Mouse (Mus musculus) CH12.LX (cell line): ENCODE data around the gene B3gnt3. TPM values are rescaled to one million over a fixed set of nuclear protein-coding genes. Genes with fewer than 3 reads are reported as not detected.

Source experiments
- DNase-seq: peaks from one replicate; pipeline ENCODE4 v3.0.0-alpha.2; 2013; ENCODE audit errors: extremely low read depth
- H3K27ac ChIP-seq: 2 replicates; pipeline ENCODE4 v1.5.1; 2012; ENCODE audit warnings: low read depth, mild to moderate bottlenecking, control low read depth, moderate library complexity; ENCODE audit not compliant: insufficient read depth
- H3K27me3 ChIP-seq: replicated peaks from 2 replicates; pipeline ENCODE3; 2012; ENCODE audit warnings: inconsistent platforms
- H3K36me3 ChIP-seq, 2 experiments: replicated peaks in 1 of 2; 2 replicates each; pipeline versions ENCODE3 to v1.6.1; 2012; ENCODE audit warnings: inconsistent platforms in 1 of 2, low read length in 1 of 2, mild to moderate bottlenecking in 1 of 2, mixed read lengths in 1 of 2, moderate library complexity in 1 of 2; ENCODE audit not compliant: control insufficient read depth in 1 of 2, insufficient read depth in 1 of 2
- H3K4me1 ChIP-seq, 2 experiments: 2 replicates each; pipeline ENCODE4 v1.6.1; 2012; ENCODE audit warnings: inconsistent platforms in 1 of 2, moderate library complexity in 1 of 2; ENCODE audit not compliant: insufficient read depth in 2 of 2, control insufficient read depth in 1 of 2
- H3K4me2 ChIP-seq: 2 replicates; pipeline ENCODE4 v1.6.1; 2012; ENCODE audit warnings: low read depth, mild to moderate bottlenecking, control low read depth; ENCODE audit not compliant: poor library complexity, insufficient read depth, severe bottlenecking
- H3K4me3 ChIP-seq, 3 experiments: fragments of 150-350 bp in 1 of 3; sonication (generic) in 1 of 3; replicated peaks in 1 of 3; 2 replicates each; pipeline versions ENCODE3 to v1.5.1; 2011 to 2012; ENCODE audit warnings: low read depth in 2 of 3, low read length in 2 of 3, mild to moderate bottlenecking in 2 of 3, moderate library complexity in 2 of 3, control low read depth in 1 of 3, improper control_type of control experiment in 1 of 3, inconsistent platforms in 1 of 3, mixed read lengths in 1 of 3; ENCODE audit not compliant: poor library complexity in 1 of 3
- H3K79me2 ChIP-seq: replicated peaks from 2 replicates; pipeline ENCODE4 v1.6.1; 2012; ENCODE audit warnings: mild to moderate bottlenecking, moderate library complexity; ENCODE audit not compliant: control insufficient read depth, poor library complexity, insufficient read depth, severe bottlenecking; ENCODE audit errors: extremely low read depth
- H3K9ac ChIP-seq: 2 replicates; pipeline ENCODE4 v1.6.1; 2012; ENCODE audit warnings: low read depth, mild to moderate bottlenecking, control low read depth, moderate library complexity; ENCODE audit not compliant: insufficient read depth
- H3K9me3 ChIP-seq: replicated peaks from 2 replicates; pipeline ENCODE3; 2012; ENCODE audit warnings: low read length, inconsistent platforms, mixed read lengths
- BHLHE40 ChIP-seq: IDR thresholded peaks from 2 replicates; pipeline ENCODE4 v1.6.1; 2011; ENCODE audit warnings: mild to moderate bottlenecking, low read depth, low read length, improper control_type of control experiment
- CHD1 ChIP-seq: IDR thresholded peaks from 2 replicates; pipeline ENCODE4 v1.6.1; 2012; ENCODE audit warnings: low read depth, low read length, improper control_type of control experiment, inconsistent platforms
- CHD2 ChIP-seq: IDR thresholded peaks from 2 replicates; pipeline ENCODE4 v1.6.1; 2011; ENCODE audit warnings: low read length, improper control_type of control experiment
- CTCF ChIP-seq, 2 experiments: IDR thresholded peaks in 1 of 2; conservative IDR thresholded peaks in 1 of 2; 2 replicates each; pipeline ENCODE4 v1.5.1; 2011 to 2012; ENCODE audit warnings: low read depth in 2 of 2, low read length in 2 of 2, improper control_type of control experiment in 1 of 2, inconsistent platforms in 1 of 2, mild to moderate bottlenecking in 1 of 2, moderate library complexity in 1 of 2
- E2F4 ChIP-seq: IDR thresholded peaks from 2 replicates; pipeline ENCODE4 v1.6.1; 2011; ENCODE audit warnings: low read depth, low read length, improper control_type of control experiment; ENCODE audit not compliant: insufficient replicate concordance
- ELF1 ChIP-seq: IDR thresholded peaks from 2 replicates; pipeline ENCODE4 v1.6.1; 2014; ENCODE audit warnings: low read depth, mild to moderate bottlenecking, inconsistent platforms, low read length, improper control_type of control experiment
- EP300 ChIP-seq: IDR thresholded peaks from 2 replicates; pipeline ENCODE4 v1.6.1; 2011; ENCODE audit warnings: low read length, improper control_type of control experiment
- GABPA ChIP-seq: IDR thresholded peaks from 2 replicates; pipeline ENCODE4 v1.6.1; 2012; ENCODE audit warnings: low read depth, low read length, improper control_type of control experiment, inconsistent platforms; ENCODE audit not compliant: insufficient replicate concordance
- HCFC1 ChIP-seq: IDR thresholded peaks from 2 replicates; pipeline ENCODE4 v1.6.1; 2012; ENCODE audit warnings: low read depth, mild to moderate bottlenecking, inconsistent platforms, low read length, improper control_type of control experiment
- IRF4 ChIP-seq: IDR thresholded peaks from 2 replicates; pipeline ENCODE4 v1.6.1; 2014; ENCODE audit warnings: low read depth, mild to moderate bottlenecking, inconsistent platforms, low read length, improper control_type of control experiment
- JUN ChIP-seq: IDR thresholded peaks from 2 replicates; pipeline ENCODE4 v1.6.1; 2011; ENCODE audit warnings: low read depth, mild to moderate bottlenecking, low read length, improper control_type of control experiment, moderate library complexity; ENCODE audit not compliant: insufficient read depth
- JUND ChIP-seq: conservative IDR thresholded peaks from 2 replicates; pipeline ENCODE4 v1.6.1; 2011; ENCODE audit warnings: low read depth, low read length, improper control_type of control experiment
- KAT2A ChIP-seq: IDR thresholded peaks from 2 replicates; pipeline ENCODE4 v1.6.1; 2012; ENCODE audit warnings: low read length, improper control_type of control experiment, inconsistent platforms; ENCODE audit not compliant: insufficient replicate concordance
- MAFK ChIP-seq: IDR thresholded peaks from 2 replicates; pipeline ENCODE4 v1.6.1; 2011; ENCODE audit warnings: low read length, improper control_type of control experiment; ENCODE audit not compliant: insufficient replicate concordance
- MAX ChIP-seq: IDR thresholded peaks from 2 replicates; pipeline ENCODE4 v1.6.1; 2011; ENCODE audit warnings: low read length, improper control_type of control experiment
- MAZ ChIP-seq: IDR thresholded peaks from 2 replicates; pipeline ENCODE4 v1.6.1; 2012; ENCODE audit warnings: low read depth, mild to moderate bottlenecking, inconsistent platforms, low read length, improper control_type of control experiment, moderate library complexity
- MXI1 ChIP-seq: IDR thresholded peaks from 2 replicates; pipeline ENCODE4 v1.6.1; 2011; ENCODE audit warnings: mild to moderate bottlenecking, low read depth, low read length, improper control_type of control experiment
- MYC ChIP-seq: IDR thresholded peaks from 2 replicates; pipeline ENCODE4 v1.6.1; 2011; ENCODE audit warnings: low read depth, mild to moderate bottlenecking, improper control_type of control experiment, low read length
- NELFE ChIP-seq: IDR thresholded peaks from 2 replicates; pipeline ENCODE4 v1.6.1; 2011; ENCODE audit warnings: low read depth, low read length, improper control_type of control experiment
- NRF1 ChIP-seq: IDR thresholded peaks from 2 replicates; pipeline ENCODE4 v1.6.1; 2014; ENCODE audit warnings: low read depth, mild to moderate bottlenecking, inconsistent platforms, low read length, improper control_type of control experiment, moderate library complexity
- PAX5 ChIP-seq: IDR thresholded peaks from 2 replicates; pipeline ENCODE4 v1.6.1; 2012; ENCODE audit warnings: low read length, inconsistent platforms, mixed read lengths
- POLR2AphosphoS2 ChIP-seq: IDR thresholded peaks from 2 replicates; pipeline ENCODE4 v1.6.1; 2011; ENCODE audit warnings: low read depth, low read length, improper control_type of control experiment
- RAD21 ChIP-seq: IDR thresholded peaks from 2 replicates; pipeline ENCODE4 v1.6.1; 2011; ENCODE audit warnings: low read depth, mild to moderate bottlenecking, low read length, improper control_type of control experiment, moderate library complexity
- RCOR1 ChIP-seq: conservative IDR thresholded peaks from 2 replicates; pipeline ENCODE4 v1.6.1; 2012; ENCODE audit warnings: low read depth, mild to moderate bottlenecking, inconsistent platforms, low read length, improper control_type of control experiment
- SIN3A ChIP-seq: IDR thresholded peaks from 2 replicates; pipeline ENCODE4 v1.6.1; 2012; ENCODE audit warnings: low read length, improper control_type of control experiment, inconsistent platforms
- SMC3 ChIP-seq: IDR thresholded peaks from 2 replicates; pipeline ENCODE4 v1.6.1; 2011; ENCODE audit warnings: low read depth, low read length, improper control_type of control experiment
- TBP ChIP-seq: conservative IDR thresholded peaks from 2 replicates; pipeline ENCODE4 v1.6.1; 2011; ENCODE audit warnings: low read depth, low read length, improper control_type of control experiment
- UBTF ChIP-seq: IDR thresholded peaks from 2 replicates; pipeline ENCODE4 v1.6.1; 2012; ENCODE audit warnings: low read depth, mild to moderate bottlenecking, inconsistent platforms, low read length, improper control_type of control experiment, moderate library complexity
- USF1 ChIP-seq: IDR thresholded peaks from 2 replicates; pipeline ENCODE4 v1.6.1; 2014; ENCODE audit warnings: low read depth, mild to moderate bottlenecking, inconsistent platforms, low read length, improper control_type of control experiment
- USF2 ChIP-seq: conservative IDR thresholded peaks from 2 replicates; pipeline ENCODE4 v1.6.1; 2011; ENCODE audit warnings: low read depth, low read length, improper control_type of control experiment
- ZC3H11A ChIP-seq: IDR thresholded peaks from 2 replicates; pipeline ENCODE4 v1.6.1; 2012; ENCODE audit warnings: low read depth, mild to moderate bottlenecking, inconsistent platforms, low read length, improper control_type of control experiment
- ZKSCAN1 ChIP-seq: IDR thresholded peaks from 2 replicates; pipeline ENCODE4 v1.6.1; 2012; ENCODE audit warnings: low read depth, inconsistent platforms, low read length, improper control_type of control experiment, borderline replicate concordance
- dilution Hi-C: fragments of 300-500 bp; cut with MboI; formaldehyde crosslinking; loops from 2 replicates; pipeline ENCODE4 v1.14.3; 2020; ENCODE audit warnings: low sequenced_read_pairs; ENCODE audit not compliant: extremely low pct_unique_long_range_greater_than_20kb, extremely low pct_ligation_motif_present
- in situ Hi-C: fragments of 300-500 bp; cut with MboI; formaldehyde crosslinking; loops from 3 replicates; pipeline ENCODE4 v1.14.3; 2019; ENCODE audit warnings: low sequenced_read_pairs, low pct_ligation_motif_present, low pct_unique_long_range_greater_than_20kb, mixed read lengths
- polyA plus RNA-seq: library from polyadenylated mRNA; unstranded; fragments of >175 nt; gene quantifications from 2 replicates; pipeline ENCODE4 v1.2.1, GENCODE M21; 2012; ENCODE audit warnings: low read depth; ENCODE audit not compliant: insufficient read length
- total RNA-seq, 2 experiments: library from RNA; depleted of rRNA; stranded (reverse); fragments of 300-350 nt in 1 of 2; fragments of >200 nt in 1 of 2; gene quantifications; 2 replicates each; pipeline ENCODE4 v1.2.3; 2012 to 2014

The B3gnt3 gene
- total and polyA plus RNA-seq, 3 experiments, result 0.24 to 0.98 TPM; not detected in 1

GRCm38 (mm10) chr8:71678216-71678615, 23.4 kb downstream of the B3gnt3 start:
- Histone ChIP-seq H3K79me2 (peaks cover 15% of the 10 kb centered on the region), H3K9me3 (no peaks in the 10 kb centered on the region), H3K36me3 (peaks cover 46 to 52% of the 10 kb centered on the region in 2 experiments), H3K4me2 (0 out of 2 replicates have a peak overlapping the region, but pooled peaks have one; percentile 94), H3K9ac (no peak overlapping the region)
- no peak for TF ChIP-seq MAFK
- no peak for TF ChIP-seq MYC
- TF ChIP-seq ZKSCAN1, result no peak
- TF ChIP-seq CHD1, result no peak
- TF ChIP-seq MAX, result no peak
- TF ChIP-seq TBP, result no peak
- no peak for TF ChIP-seq KAT2A
- TF ChIP-seq CHD2, result no peak
- no peak for TF ChIP-seq UBTF
- no peak for TF ChIP-seq HCFC1
- TF ChIP-seq GABPA, result no peak
- TF ChIP-seq MAZ, result no peak
- no peak for TF ChIP-seq BHLHE40
- TF ChIP-seq RAD21, result no peak
- no peak for TF ChIP-seq ELF1
- TF ChIP-seq, all 38 proteins: peak for 0
- no peak overlapping the region for H3K4me3 ChIP-seq
- H3K4me1 ChIP-seq, result peaks cover 21 to 36% of the 10 kb centered on the region in 2 experiments
- no peak for DNase-seq
- dilution Hi-C loops, result no loop called here
- in situ Hi-C loops, result no loop called here
- H3K27me3 ChIP-seq, result no peaks in the 10 kb centered on the region
- H3K27ac ChIP-seq, result no peak overlapping the region

GRCm38 (mm10) chr8:71677555-71677954, 24.0 kb downstream of the B3gnt3 start:
- H3K27me3 ChIP-seq, result no peaks in the 10 kb centered on the region
- peak overlapping the region; percentile 94 for H3K4me2 ChIP-seq
- in situ Hi-C loops (no loop called here), dilution Hi-C loops (no loop called here)
- peaks cover 15% of the 10 kb centered on the region for H3K79me2 ChIP-seq
- peaks cover 24 to 43% of the 10 kb centered on the region in 2 experiments for H3K4me1 ChIP-seq
- peak overlapping the region; percentile 72 to 81 (median 81) for H3K4me3 ChIP-seq
- H3K9ac ChIP-seq, result peak overlapping the region; percentile 90
- peaks cover 39 to 46% of the 10 kb centered on the region in 2 experiments for H3K36me3 ChIP-seq
- no peaks in the 10 kb centered on the region for H3K9me3 ChIP-seq
- H3K27ac ChIP-seq, result peak overlapping the region; percentile 55
- peak; percentile 21 for DNase-seq
- TF ChIP-seq NRF1, result no peak
- TF ChIP-seq CHD2, result no peak
- no peak for TF ChIP-seq SMC3
- TF ChIP-seq UBTF, result no peak
- TF ChIP-seq SIN3A, result 0 out of 2 replicates have a peak, but pooled peaks have one; percentile 31
- TF ChIP-seq BHLHE40, result no peak
- no peak for TF ChIP-seq NELFE
- no peak for TF ChIP-seq ZKSCAN1
- TF ChIP-seq ZC3H11A, result no peak
- TF ChIP-seq MAFK, result no peak
- TF ChIP-seq MAZ, result 0 out of 2 replicates have a peak, but pooled peaks have one; percentile 7
- TF ChIP-seq JUN, result no peak
- TF ChIP-seq E2F4, result no peak
- TF ChIP-seq JUND, result no peak
- TF ChIP-seq CTCF (conservative IDR thresholded peaks at IDR 0.05 in 1 of 2, IDR thresholded peaks at IDR 0.05 in 1 of 2; ENCODE audit: low read depth in 2 of 2, low read length in 2 of 2), result no peak
- TF ChIP-seq USF1, result no peak
- TF ChIP-seq ELF1, result 0 out of 2 replicates have a peak, but pooled peaks have one; percentile 35
- TF ChIP-seq PAX5, result no peak
- no peak for TF ChIP-seq IRF4
- TF ChIP-seq EP300, result no peak
- TF ChIP-seq HCFC1, result no peak
- TF ChIP-seq KAT2A, result no peak
- no peak; the same call in 1 of the 2 replicates for TF ChIP-seq POLR2AphosphoS2
- TF ChIP-seq MAX, result no peak
- no peak for TF ChIP-seq RCOR1
- TF ChIP-seq USF2, result no peak
- TF ChIP-seq RAD21, result no peak
- TF ChIP-seq MXI1, result no peak
